Mouse (Mus musculus) spleen, postnatal 4 days (tissue): ENCODE data around the gene Vwf.

Source experiments
- DNase-seq, 2 experiments: peaks; one replicate each; pipeline ENCODE4 v3.0.0; 2022; ENCODE audit warnings: low spot score in 2 of 2

The Vwf gene

GRCm38 (mm10) chr6:125546474-125546873 lies at the start of gene Vwf:
Vwf (plus strand) TSS chr6:125546774.
- DNase-seq = no peak

GRCm38 (mm10) chr6:125498062-125498461 lies 48.5 kb upstream of the Vwf start:
- no peak for DNase-seq

DNA sequence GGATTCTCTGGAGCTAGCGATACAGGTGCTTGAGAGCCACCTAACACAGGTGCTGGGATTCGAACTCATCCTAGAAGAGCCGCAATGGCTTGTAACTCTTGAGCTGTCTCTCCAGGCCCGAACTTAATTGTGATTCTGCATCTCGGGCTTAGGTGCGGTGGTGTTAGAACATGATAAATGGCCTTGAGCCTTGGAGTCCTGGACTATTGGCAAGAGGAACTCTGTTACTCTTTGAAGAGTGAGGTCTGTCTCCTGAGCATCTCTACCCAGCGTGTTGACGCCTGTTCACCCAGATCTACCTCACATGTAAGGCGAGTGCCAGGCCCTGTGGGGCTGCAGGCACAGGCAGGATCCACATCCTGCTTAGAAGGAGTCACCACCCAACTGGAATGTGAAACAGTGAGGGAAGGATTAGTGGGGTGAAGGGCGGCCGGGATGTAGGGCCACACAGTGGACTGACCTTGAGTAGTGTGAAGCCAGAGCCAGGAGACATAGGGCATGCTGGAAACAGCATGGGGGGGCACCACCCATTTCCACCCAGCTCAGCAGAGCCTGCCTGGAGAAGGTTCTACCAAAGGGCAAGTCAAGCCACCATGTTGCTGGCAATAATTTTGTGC lies 43.3 kb upstream of the Vwf start:
- no peak for DNase-seq

DNA sequence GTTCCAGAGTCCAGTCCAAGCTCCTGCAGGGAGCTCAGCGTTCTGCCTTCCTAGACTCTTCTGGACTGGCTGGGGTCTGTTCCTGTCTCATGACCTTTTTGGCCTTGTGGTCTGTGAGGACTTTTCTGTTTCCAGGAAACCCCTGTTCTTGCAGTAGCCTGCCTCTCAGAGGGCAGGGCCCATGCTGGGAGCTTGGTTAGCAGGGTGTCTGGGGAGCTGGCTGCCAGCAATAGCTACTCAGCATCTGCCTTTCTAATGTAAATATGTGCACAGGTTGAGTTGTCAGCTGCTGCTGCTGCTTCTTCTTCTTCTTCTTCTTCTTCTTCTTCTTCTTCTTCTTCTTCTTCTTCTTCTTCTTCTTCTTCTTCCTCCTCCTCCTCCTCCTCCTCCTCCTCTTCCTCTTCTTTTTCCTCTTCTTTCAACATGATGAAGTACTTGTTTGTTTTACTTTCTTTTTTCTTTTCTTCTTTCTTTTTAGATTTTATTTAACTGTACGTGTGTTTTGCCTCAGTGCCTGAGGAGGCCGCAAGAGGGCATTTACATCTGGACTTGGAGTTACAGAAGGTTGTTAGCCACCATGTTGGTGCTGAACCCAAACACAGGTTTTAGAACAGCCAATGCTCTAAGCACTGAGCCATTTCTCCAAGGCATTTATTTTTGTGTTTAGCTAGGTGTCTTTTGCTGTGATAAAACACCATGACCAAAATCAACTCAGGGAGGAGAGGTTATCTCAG lies 41.8 kb upstream of the Vwf start:
- DNase-seq = no peak

GRCm38 (mm10) chr6:125506427-125506826 lies 40.1 kb upstream of the Vwf start:
- no peak for DNase-seq

GRCm38 (mm10) chr6:125509783-125510182 lies 36.8 kb upstream of the Vwf start:
- DNase-seq = no peak

DNA sequence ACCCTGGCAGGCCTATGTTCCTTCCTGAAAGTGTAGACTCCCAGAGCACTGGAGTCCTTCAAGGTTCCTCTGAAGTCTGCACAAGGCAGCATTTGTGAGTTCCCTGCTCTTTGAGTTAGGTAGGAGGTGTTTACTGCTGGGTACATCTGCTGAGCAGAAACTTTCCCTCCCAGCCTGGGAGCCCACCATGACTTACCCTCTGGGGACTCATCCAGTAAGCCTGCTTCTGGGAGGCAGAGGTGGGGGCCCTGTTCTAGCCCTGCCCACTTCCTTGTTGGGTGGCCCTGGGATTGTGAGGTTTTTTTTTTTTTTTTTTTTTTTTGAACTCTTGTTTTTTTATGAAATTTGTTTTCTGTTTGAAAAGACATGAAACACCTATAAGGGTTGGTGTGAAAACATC lies 35.9 kb upstream of the Vwf start:
- no peak for DNase-seq

GRCm38 (mm10) chr6:125511196-125511595 lies 35.4 kb upstream of the Vwf start:
- DNase-seq = no peak

DNA sequence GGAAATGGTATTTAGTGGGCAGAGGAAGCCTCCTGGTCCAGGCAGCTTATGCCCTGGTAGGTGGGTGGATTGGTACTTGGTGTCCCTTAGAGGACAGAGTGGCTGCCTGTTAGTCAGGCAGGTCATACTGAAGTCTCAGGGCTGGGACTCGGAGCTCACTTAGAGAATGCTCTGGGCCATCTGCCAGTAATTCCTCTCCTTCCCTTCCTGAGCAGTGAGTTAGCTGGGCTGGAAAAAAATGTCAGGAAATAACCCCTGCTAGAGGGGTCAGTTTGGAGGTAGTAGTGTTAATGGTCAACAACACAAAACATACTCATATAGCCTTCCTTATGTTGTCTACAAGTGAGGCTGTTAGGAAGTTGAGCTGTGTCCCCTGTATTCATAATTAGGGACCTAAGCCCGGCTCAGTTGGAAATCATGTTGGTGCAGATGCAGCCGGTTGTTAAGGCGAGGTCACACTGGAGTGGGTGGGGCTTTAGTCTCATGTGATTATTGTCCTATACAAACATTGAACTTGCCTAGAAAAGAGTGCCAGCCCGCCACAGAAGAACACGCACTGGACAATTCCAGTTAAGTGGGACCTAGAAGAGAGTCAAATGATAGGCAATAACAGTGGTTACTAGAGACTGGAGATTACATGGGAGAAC lies 33.5 kb upstream of the Vwf start:
- DNase-seq = no peak

GRCm38 (mm10) chr6:125515503-125516315 lies 30.9 kb upstream of the Vwf start:
- DNase-seq = no peak

DNA sequence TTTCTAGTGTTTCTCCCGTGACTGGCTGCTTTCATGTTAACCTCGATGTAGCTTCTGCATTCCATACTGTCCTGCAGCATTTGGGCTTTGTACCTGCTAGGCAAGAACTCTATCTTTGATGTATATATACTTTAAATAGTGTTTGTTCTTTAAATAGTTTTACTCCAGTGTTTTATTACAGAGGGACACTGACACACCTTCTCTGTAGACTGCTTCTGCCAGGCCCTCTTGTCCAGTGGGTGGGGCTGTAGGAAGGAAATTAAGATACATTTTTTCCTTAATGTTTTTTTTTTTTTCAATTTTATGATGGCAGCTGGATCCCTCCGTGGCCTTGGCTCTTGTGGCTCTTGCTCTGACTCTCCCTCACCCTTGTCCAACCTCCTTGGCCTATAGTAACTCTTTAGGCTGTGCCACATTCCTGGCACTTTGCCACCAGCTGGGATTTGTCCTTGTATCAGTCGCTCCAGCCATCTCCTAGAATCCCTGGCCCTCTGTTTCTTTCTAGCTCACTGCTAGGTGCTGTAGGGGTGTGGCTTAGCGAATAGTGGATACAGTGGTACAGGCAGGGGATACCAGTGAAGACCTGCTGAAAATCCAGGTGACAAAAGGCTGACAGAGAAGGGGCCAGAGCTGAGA lies 24.9 kb upstream of the Vwf start:
- no peak for DNase-seq

DNA sequence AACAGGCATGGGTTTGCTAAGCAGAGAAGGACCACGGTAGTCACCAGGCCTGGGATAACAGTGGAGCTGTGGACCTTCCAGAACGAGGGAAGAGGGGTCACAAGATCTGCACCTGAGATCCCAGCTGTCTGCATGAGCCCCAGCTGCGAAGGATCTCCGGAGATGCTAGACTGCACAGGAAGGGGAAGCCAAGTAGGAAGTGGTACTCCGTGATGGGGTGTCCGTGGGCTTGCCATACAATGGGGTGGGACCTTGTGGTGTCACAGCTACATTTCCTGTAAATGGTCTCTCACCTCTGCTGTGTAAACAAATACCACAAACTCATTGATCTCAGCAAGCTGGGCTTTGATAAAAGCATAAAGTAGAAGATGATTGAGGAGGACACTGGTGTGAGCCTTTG lies 22.5 kb upstream of the Vwf start:
- DNase-seq = no peak

- DNase-seq = no peak
Measured at GRCm38 (mm10) chr6:125526066-125526465, 20.5 kb upstream of the Vwf start.

DNA sequence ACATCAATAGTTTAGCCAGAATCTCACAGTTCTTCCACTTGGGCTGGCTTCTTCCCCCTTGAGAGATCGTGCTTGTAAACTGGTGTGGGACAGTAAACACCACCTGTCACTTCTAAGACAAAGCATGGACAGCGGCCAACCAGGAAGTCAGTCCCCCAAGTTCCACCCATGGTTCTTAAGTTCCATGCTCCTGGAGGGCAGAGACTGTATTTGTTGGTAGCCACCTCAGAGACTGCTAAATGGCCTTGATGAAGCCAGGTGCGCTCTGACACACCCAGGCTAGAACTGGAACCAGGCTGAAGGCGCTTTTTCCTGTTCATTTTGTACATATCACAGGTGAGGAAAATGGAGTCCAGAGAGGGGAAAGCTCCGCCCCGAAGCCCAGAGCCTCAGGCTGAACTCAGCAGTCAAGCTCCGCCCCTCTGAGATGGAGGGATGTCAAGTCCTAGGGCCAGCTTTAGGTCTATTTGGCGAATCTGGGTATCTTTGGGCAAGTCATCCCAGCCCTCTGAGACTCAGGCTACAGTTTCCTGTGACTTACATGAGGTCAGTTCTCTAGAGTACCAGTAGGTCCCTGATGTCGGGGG lies 17.9 kb upstream of the Vwf start:
- DNase-seq = no peak

GRCm38 (mm10) chr6:125529479-125529878 lies 17.1 kb upstream of the Vwf start:
- DNase-seq = no peak

- no peak for DNase-seq
Measured at GRCm38 (mm10) chr6:125533104-125533650, 13.4 kb upstream of the Vwf start.

GRCm38 (mm10) chr6:125534990-125535389 lies 11.6 kb upstream of the Vwf start:
- no peak for DNase-seq

GRCm38 (mm10) chr6:125538469-125538868 lies 8.1 kb upstream of the Vwf start:
- DNase-seq = no peak

DNA sequence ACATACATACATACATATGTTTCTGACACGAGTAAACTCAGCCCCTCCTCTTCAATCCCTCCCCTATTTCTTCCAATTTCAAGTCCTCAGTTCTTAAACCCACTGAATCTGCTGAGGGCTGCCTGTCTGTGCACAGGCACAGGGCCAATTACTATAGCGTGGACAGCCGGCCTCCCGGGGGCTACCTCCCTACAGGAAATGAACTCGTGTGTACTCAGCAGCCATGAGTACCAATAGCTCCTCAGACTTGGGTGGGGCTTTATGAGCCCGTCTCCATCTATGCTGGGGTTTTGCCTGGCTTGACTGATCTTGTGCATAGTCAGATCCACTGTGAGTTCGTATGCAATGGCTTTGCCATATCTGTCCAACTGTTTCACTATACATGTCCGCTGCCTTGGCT lies 7.2 kb upstream of the Vwf start:
- no peak for DNase-seq

GRCm38 (mm10) chr6:125540199-125540598 lies 6.4 kb upstream of the Vwf start:
- DNase-seq = no peak

DNA sequence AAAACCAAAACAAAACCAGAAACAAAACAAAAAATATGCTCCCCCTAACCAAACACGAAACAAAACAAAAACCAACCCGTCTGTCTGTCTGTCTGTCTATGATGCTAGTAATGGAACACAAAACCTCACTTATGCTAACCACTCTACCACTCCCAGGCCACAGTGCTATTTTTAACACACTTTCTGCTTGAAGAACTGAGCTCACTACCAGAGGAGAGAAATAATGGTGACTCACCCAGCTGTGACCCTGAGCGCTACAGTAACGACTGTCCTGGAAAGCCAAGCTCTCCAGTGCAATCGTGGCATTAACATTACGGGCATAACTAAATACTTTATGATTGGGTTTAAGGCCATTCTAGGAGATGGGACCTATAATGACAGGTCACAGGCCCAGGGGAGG lies 5.7 kb upstream of the Vwf start:
- no peak for DNase-seq
